Mouse (Mus musculus): ENCODE data around the gene Dbndd1. TPM values are rescaled to one million over a fixed set of nuclear protein-coding genes. Genes with fewer than 3 reads are reported as not detected.
"Not testable (repeated sequence)": the region's sequence is repeated elsewhere in the genome, so short reads cannot be mapped to it uniquely, and the experiment has no call there.

Dbndd1 gene
- polyA plus RNA-seq, 2 experiments: 8.3 to 12.6 TPM

- H3K27ac ChIP-seq (replicated peaks; ENCODE audit: low read depth, low read length): no peak overlapping the region
- peak; percentile 73 for ATAC-seq (ENCODE audit: low FRiP score, low read depth)
Measured at GRCm38 (mm10) chr8:123527720-123528489, 12.6 kb upstream of the Dbndd1 start.

DNA sequence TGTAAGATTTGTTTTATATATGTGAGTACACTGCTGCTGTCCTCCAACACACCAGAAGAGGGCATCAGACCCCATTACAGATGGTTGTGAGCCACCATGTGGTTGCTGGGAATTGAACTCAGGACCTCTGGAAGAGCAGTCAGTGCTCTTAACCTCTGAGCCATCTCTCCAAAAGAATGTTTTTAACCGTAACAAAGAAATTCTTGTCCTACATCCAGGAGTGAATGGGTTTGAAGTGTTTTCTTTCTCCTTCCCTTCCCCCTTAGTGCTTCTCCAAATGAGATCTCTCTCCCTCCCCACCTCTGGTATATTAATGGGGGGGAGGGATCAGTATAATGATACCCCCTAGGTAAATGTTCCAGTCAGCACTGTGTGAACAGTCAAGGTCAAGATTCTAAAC lies 4.8 kb upstream of the Dbndd1 start:
- not testable (repeated sequence) for H3K9ac ChIP-seq (ENCODE audit: low read depth, low read length, severe bottlenecking); H3K4me3 ChIP-seq (replicated peaks; ENCODE audit: low read length); H3K27me3 ChIP-seq (ENCODE audit: control insufficient read depth, insufficient read depth, low read length); H3K4me1 ChIP-seq (ENCODE audit: control insufficient read depth, insufficient read depth, low read length); H3K27ac ChIP-seq (replicated peaks; ENCODE audit: low read depth, low read length); H3K9me3 ChIP-seq (ENCODE audit: control insufficient read depth, low read length); ATAC-seq (ENCODE audit: low FRiP score, low read depth); DNase-seq (ENCODE audit: low spot score); H3K4me2 ChIP-seq (replicated peaks; ENCODE audit: low read depth, low read length, severe bottlenecking)
- 91% methylated on average over 1 of the region's 1 CpGs for WGBS
- peaks cover 40% of the 10 kb centered on the region for H3K36me3 ChIP-seq (ENCODE audit: control insufficient read depth, insufficient read depth, low read length)

More at GRCm38 (mm10) chr8:123527720-123528489, 12.6 kb upstream of the Dbndd1 start:
- Histone ChIP-seq H3K4me3 (replicated peaks; ENCODE audit: low read length) (no peak overlapping the region), H3K9ac (ENCODE audit: low read depth, low read length, severe bottlenecking) (no peak overlapping the region), H3K36me3 (ENCODE audit: control insufficient read depth, insufficient read depth, low read length) (peaks cover 98% of the 10 kb centered on the region), H3K27me3 (ENCODE audit: control insufficient read depth, insufficient read depth, low read length) (no peaks in the 10 kb centered on the region), H3K4me2 (replicated peaks; ENCODE audit: low read depth, low read length, severe bottlenecking) (no peak overlapping the region), H3K9me3 (ENCODE audit: control insufficient read depth, low read length) (no peaks in the 10 kb centered on the region), H3K4me1 (ENCODE audit: control insufficient read depth, insufficient read depth, low read length) (no peaks in the 10 kb centered on the region)
- peak; percentile 25 for DNase-seq (ENCODE audit: low spot score)
- WGBS: 90% methylated on average over 25 of the region's 25 CpGs
- TF ChIP-seq POLR2A (IDR thresholded peaks at IDR 0.05; ENCODE audit: borderline replicate concordance, extremely low read depth, insufficient read depth, insufficient read length): no peak

GRCm38 (mm10) chr8:123518667-123519066 lies 3.4 kb upstream of the Dbndd1 start, which contains the start of gene Gas8:
Gene Gas8 (plus strand): TSS chr8:123518834.
- H3K4me3 ChIP-seq (replicated peaks; ENCODE audit: low read length): peak within 1 kb of the TSS; percentile 50
- peaks cover 9% of the 10 kb centered on the region for H3K27me3 ChIP-seq (ENCODE audit: control insufficient read depth, insufficient read depth, low read length)
- H3K9ac ChIP-seq (ENCODE audit: low read depth, low read length, severe bottlenecking): peak within 1 kb of the TSS; percentile 73
- no peak within 1 kb of the TSS for H3K27ac ChIP-seq (replicated peaks; ENCODE audit: low read depth, low read length)
- peaks cover 26% of the 10 kb centered on the region for H3K36me3 ChIP-seq (ENCODE audit: control insufficient read depth, insufficient read depth, low read length)
- no peak for TF ChIP-seq POLR2A (IDR thresholded peaks at IDR 0.05; ENCODE audit: borderline replicate concordance, extremely low read depth, insufficient read depth, insufficient read length)
- H3K9me3 ChIP-seq (ENCODE audit: control insufficient read depth, low read length): no peaks in the 10 kb centered on the region
- DNase-seq (ENCODE audit: low spot score) (peak; percentile 98), ATAC-seq (ENCODE audit: low FRiP score, low read depth) (peak; percentile 91)
- H3K4me1 ChIP-seq (ENCODE audit: control insufficient read depth, insufficient read depth, low read length): peaks cover 10% of the 10 kb centered on the region
- WGBS: under 1% methylated on average over 20 of the region's 20 CpGs
- H3K4me2 ChIP-seq (replicated peaks; ENCODE audit: low read depth, low read length, severe bottlenecking): peak within 1 kb of the TSS; percentile 86

GRCm38 (mm10) chr8:123518172-123518571 lies 2.9 kb upstream of the Dbndd1 start:
- H3K27ac ChIP-seq (replicated peaks; ENCODE audit: low read depth, low read length): no peak overlapping the region
- peak overlapping the region; percentile 86 for H3K4me2 ChIP-seq (replicated peaks; ENCODE audit: low read depth, low read length, severe bottlenecking)
- H3K4me3 ChIP-seq (replicated peaks; ENCODE audit: low read length): peak overlapping the region; percentile 50
- peaks cover 10% of the 10 kb centered on the region for H3K4me1 ChIP-seq (ENCODE audit: control insufficient read depth, insufficient read depth, low read length)
- H3K9ac ChIP-seq (ENCODE audit: low read depth, low read length, severe bottlenecking): 0 out of 2 replicates have a peak overlapping the region, but pooled peaks have one; percentile 73
- H3K36me3 ChIP-seq (ENCODE audit: control insufficient read depth, insufficient read depth, low read length): peaks cover 21% of the 10 kb centered on the region
- TF ChIP-seq POLR2A (IDR thresholded peaks at IDR 0.05; ENCODE audit: borderline replicate concordance, extremely low read depth, insufficient read depth, insufficient read length): no peak
- H3K9me3 ChIP-seq (ENCODE audit: control insufficient read depth, low read length): no peaks in the 10 kb centered on the region
- WGBS: 32% methylated on average over 10 of the region's 10 CpGs
- H3K27me3 ChIP-seq (ENCODE audit: control insufficient read depth, insufficient read depth, low read length): peaks cover 10% of the 10 kb centered on the region
- no peak for ATAC-seq (ENCODE audit: low FRiP score, low read depth)
- DNase-seq (ENCODE audit: low spot score): no peak

DNA sequence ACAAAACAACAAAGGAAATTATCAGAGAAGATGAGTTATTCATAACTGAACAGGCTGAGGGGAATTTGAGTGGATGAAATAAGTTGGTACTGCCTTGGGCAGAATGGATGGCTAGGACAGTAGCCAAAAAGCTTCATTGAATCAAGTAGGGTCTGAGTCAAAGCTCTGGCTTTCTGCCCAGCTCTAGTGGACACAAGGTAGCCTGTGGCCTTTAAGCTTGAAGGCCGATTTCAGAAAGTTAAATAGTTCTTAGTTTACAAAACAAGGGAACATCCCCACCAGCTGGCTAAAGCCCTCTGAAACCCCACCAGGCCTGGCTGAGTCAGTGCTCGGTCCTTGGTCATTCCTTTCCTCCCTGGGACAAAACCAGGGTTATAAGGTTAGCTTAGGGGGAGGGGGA lies 1.3 kb upstream of the Dbndd1 start:
- H3K27me3 ChIP-seq (ENCODE audit: control insufficient read depth, insufficient read depth, low read length): peaks cover 10% of the 10 kb centered on the region
- H3K4me3 ChIP-seq (replicated peaks; ENCODE audit: low read length): no peak overlapping the region
- no peaks in the 10 kb centered on the region for H3K9me3 ChIP-seq (ENCODE audit: control insufficient read depth, low read length)
- 38% methylated on average over 2 of the region's 2 CpGs for WGBS
- no peak overlapping the region for H3K4me2 ChIP-seq (replicated peaks; ENCODE audit: low read depth, low read length, severe bottlenecking)
- no peak for TF ChIP-seq POLR2A (IDR thresholded peaks at IDR 0.05; ENCODE audit: borderline replicate concordance, extremely low read depth, insufficient read depth, insufficient read length)
- no peak for DNase-seq (ENCODE audit: low spot score)
- no peak overlapping the region for H3K9ac ChIP-seq (ENCODE audit: low read depth, low read length, severe bottlenecking)
- no peak overlapping the region for H3K27ac ChIP-seq (replicated peaks; ENCODE audit: low read depth, low read length)
- H3K4me1 ChIP-seq (ENCODE audit: control insufficient read depth, insufficient read depth, low read length): peaks cover 10% of the 10 kb centered on the region
- peaks cover 12% of the 10 kb centered on the region; the same call in 1 of the 2 replicates for H3K36me3 ChIP-seq (ENCODE audit: control insufficient read depth, insufficient read depth, low read length)
- no peak for ATAC-seq (ENCODE audit: low FRiP score, low read depth)
